Mouse (Mus musculus) cerebellum, adult 2 months (tissue): ENCODE results near the gene Tax1bp1.

Experiments used
- CTCF ChIP-seq: fragments of 200-500 bp; IDR thresholded peaks from 2 replicates; pipeline ENCODE4 v1.5.1; 2011; ENCODE audit warnings: low read depth, mild to moderate bottlenecking, control low read depth, low read length, moderate library complexity, borderline replicate concordance; ENCODE audit not compliant: insufficient read depth
- POLR2A ChIP-seq: fragments of 200-500 bp; IDR thresholded peaks from 2 replicates; pipeline ENCODE4 v1.6.1; 2011; ENCODE audit warnings: low read length, control low read depth, borderline replicate concordance; ENCODE audit not compliant: insufficient read depth

- no peak for TF ChIP-seq CTCF
- TF ChIP-seq POLR2A, result no peak
These were observed 77.3 kb downstream of the Tax1bp1 start for GRCm38 (mm10) chr6:52790781-52791180.
